Mouse (Mus musculus) lung, embryonic 14.5 days (tissue): ENCODE measurements around the gene Hist1h3d. TPM values are rescaled to one million over a fixed set of nuclear protein-coding genes. Genes with fewer than 3 reads are reported as not detected.
"Not testable (repeated sequence)": the region's sequence is repeated elsewhere in the genome, so short reads cannot be mapped to it uniquely, and the experiment has no call there.

Experiments
- ATAC-seq: fragments of 200-750 bp; cut with Nextera tagmentation; 2 replicates; pipeline ENCODE4 v1.8.0; 2017; ENCODE audit warnings: mild to moderate bottlenecking, moderate TSS enrichment, moderate library complexity; ENCODE audit not compliant: insufficient read depth
- DNase-seq: peaks from one replicate; pipeline ENCODE4 v3.0.0-alpha.2; 2015
- H3K27ac ChIP-seq: fragments of 300-500 bp; sonication (generic); 2 replicates; pipeline ENCODE4 v1.5.1; 2014; ENCODE audit warnings: low read depth, mild to moderate bottlenecking, moderate library complexity
- H3K27me3 ChIP-seq: fragments of 300-500 bp; sonication (generic); 2 replicates; pipeline ENCODE4 v1.6.1; 2014; ENCODE audit warnings: low read length, control low read depth; ENCODE audit not compliant: insufficient read depth
- H3K36me3 ChIP-seq: fragments of 300-500 bp; sonication (generic); 2 replicates; pipeline ENCODE4 v1.6.1; 2014; ENCODE audit warnings: control low read depth; ENCODE audit not compliant: insufficient read depth
- H3K4me1 ChIP-seq: fragments of 300-500 bp; sonication (generic); 2 replicates; pipeline ENCODE4 v1.6.1; 2014; ENCODE audit warnings: antibody characterized with exemption, control low read depth; ENCODE audit not compliant: insufficient read depth
- H3K4me2 ChIP-seq: fragments of 300-500 bp; sonication (generic); 2 replicates; pipeline ENCODE4 v1.6.1; 2014; ENCODE audit warnings: mild to moderate bottlenecking
- H3K4me3 ChIP-seq: fragments of 300-500 bp; sonication (generic); 2 replicates; pipeline ENCODE4 v1.5.1; 2014; ENCODE audit warnings: low read depth, low read length
- H3K9ac ChIP-seq: fragments of 300-500 bp; sonication (generic); 2 replicates; pipeline ENCODE4 v1.6.1; 2014
- H3K9me3 ChIP-seq: fragments of 300-500 bp; sonication (generic); 2 replicates; pipeline ENCODE4 v1.6.1; 2016; ENCODE audit warnings: low read depth, low read length, control low read depth
- CTCF ChIP-seq: IDR thresholded peaks from 2 replicates; pipeline ENCODE4 v1.5.1; 2016; ENCODE audit warnings: antibody characterized with exemption, low read depth
- WGBS: fragments of 180-500 bp; shearing (Covaris S2); extraction: QIAGEN DNeasy Blood & Tissue Kit; methylation state at CpG from one replicate; pipeline ENCODE4 v1.1.7; 2014; 5-methylcytosine and 5-hydroxymethylcytosine counted together
- polyA plus RNA-seq: library from polyadenylated mRNA; unstranded; fragments of >200 nt; fragmentation: Nextera tagmentation; extraction: Ambion mirVana; gene quantifications from 2 replicates; pipeline ENCODE4 v1.2.1, GENCODE M21; 2014

Hist1h3d gene
- polyA plus RNA-seq, 1 experiment from 2014 or later, result 13.9 TPM

DNA sequence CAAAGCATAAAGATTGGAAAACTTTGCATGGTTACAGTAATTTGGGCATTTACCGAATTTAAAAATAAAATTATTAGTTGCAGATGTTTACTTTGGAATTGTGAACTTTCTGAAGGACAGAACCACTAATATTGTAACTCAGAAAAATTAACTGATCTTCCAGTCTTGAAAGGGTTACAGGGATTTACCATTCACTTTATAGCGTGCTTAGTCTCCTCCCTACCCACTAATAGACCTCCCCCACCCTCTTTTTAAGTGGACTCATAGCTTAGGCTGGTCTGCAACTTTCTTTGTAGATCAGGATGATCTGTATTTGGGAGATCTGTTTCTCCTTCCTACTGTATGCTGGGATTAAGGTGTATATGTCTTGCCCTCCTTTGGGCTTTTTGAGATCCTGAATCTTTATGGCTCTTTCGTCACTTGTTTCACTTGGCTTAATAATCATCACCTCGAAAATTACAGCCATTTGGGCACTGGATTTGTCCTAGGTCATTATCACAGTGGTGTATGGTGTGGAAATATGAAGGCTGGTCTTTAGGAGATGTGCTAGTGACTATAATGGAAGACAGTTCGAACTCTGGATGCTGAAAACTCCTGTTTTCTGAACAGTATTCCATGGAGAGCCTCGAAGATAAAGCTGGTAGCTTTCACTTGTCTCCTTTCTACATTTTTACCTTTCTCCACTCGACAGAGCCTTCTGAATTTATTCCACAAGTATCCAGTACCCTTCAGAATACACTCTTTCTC, 39.3 kb upstream of the Hist1h3d start:
- ATAC-seq (no peak), DNase-seq (peak; percentile 64)
- Histone ChIP-seq H3K9me3 (no peaks in the 10 kb centered on the region), H3K4me2 (peak overlapping the region; percentile 63), H3K27me3 (no peaks in the 10 kb centered on the region), H3K4me1 (peaks cover 13% of the 10 kb centered on the region; the same call in 1 of the 2 replicates), H3K4me3 (peak overlapping the region; percentile 53), H3K36me3 (no peaks in the 10 kb centered on the region), H3K9ac (peak overlapping the region; percentile 75), H3K27ac (peak overlapping the region; percentile 99)
- no peak for TF ChIP-seq CTCF
- WGBS, result 11% methylated on average over 7 of the region's 7 CpGs

DNA sequence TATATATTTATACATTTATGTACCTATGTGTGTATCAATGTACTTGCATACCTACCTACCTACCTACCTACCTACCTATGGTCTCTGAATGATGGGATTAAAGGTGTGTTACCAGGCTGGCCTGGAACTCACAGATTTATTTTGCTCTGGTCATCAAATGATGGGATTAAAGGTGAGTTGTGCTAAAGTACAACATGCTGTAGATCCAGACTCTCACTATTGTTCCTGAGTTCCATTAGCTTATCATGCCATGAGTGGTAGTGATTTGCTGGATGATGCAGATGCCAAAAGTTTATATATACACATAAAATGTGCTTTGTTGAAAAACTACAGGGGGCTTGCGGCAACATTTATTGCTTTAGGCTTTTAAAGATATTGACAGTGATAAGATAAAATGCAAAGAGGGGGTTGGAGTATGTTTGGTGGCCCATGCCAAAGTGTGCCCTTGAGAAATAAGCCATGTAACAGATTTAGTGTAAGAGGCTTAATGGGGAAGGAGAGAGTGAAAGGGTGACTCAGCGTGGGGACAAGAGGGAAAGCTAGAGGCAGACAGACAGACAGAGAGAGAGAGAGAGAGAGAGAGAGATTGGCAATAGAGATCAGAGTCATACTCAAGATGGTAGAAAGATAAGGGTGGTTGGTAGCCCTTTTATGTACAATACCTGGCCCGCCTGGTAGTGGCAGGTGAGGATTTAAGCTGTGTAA, 38.4 kb upstream of the Hist1h3d start:
- H3K4me2 ChIP-seq, result peak overlapping the region; percentile 63
- no peaks in the 10 kb centered on the region for H3K27me3 ChIP-seq
- H3K9ac ChIP-seq, result peak overlapping the region; percentile 75
- 59% methylated on average over 3 of the region's 3 CpGs for WGBS
- peak overlapping the region; percentile 53 for H3K4me3 ChIP-seq
- H3K4me1 ChIP-seq, result peaks cover 13% of the 10 kb centered on the region; the same call in 1 of the 2 replicates
- no peaks in the 10 kb centered on the region for H3K9me3 ChIP-seq
- peak overlapping the region; percentile 99; the same call in 1 of the 2 replicates for H3K27ac ChIP-seq
- no peak for DNase-seq
- no peak for TF ChIP-seq CTCF
- no peak for ATAC-seq
- no peaks in the 10 kb centered on the region for H3K36me3 ChIP-seq

- no peak overlapping the region for H3K9ac ChIP-seq
- H3K27ac ChIP-seq, result no peak overlapping the region
- DNase-seq, result no peak
- no peaks in the 10 kb centered on the region for H3K36me3 ChIP-seq
- 0 out of 2 replicates have a peak, but pooled peaks cover 3% of the 10 kb centered on the region for H3K4me1 ChIP-seq
- no peaks in the 10 kb centered on the region for H3K27me3 ChIP-seq
- no peak overlapping the region for H3K4me2 ChIP-seq
- H3K4me3 ChIP-seq, result no peak overlapping the region
- no peak for ATAC-seq
- 76% methylated on average over 5 of the region's 5 CpGs for WGBS
- H3K9me3 ChIP-seq, result no peaks in the 10 kb centered on the region
- no peak for TF ChIP-seq CTCF
Measured at GRCm38 (mm10) chr13:23538249-23538648, 37.3 kb upstream of the Hist1h3d start.

DNA sequence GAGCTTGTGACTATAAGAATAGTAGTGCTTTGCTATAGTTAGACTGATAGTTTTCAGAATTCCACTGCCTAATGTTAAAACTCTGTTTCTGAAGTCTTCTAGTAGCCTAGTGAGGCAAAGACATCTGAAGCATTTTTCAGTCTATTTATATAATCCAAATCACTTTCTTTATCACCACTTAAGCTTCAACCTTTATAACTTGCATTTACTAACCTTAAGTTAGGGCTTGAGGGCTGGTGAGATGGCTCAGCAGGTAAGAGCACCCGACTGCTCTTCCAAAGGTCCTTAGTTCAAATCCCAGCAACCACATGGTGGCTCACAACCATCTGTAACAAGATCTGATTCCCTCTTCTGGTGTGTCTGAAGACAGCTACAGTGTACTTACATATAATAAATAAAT, 35.7 kb upstream of the Hist1h3d start:
- not testable (repeated sequence) for ATAC-seq, DNase-seq, H3K4me1 ChIP-seq, H3K4me2 ChIP-seq, H3K4me3 ChIP-seq, H3K36me3 ChIP-seq, H3K9ac ChIP-seq, H3K9me3 ChIP-seq, H3K27ac ChIP-seq, H3K27me3 ChIP-seq
- WGBS, result 71% methylated on average over 1 of the region's 1 CpGs

DNA sequence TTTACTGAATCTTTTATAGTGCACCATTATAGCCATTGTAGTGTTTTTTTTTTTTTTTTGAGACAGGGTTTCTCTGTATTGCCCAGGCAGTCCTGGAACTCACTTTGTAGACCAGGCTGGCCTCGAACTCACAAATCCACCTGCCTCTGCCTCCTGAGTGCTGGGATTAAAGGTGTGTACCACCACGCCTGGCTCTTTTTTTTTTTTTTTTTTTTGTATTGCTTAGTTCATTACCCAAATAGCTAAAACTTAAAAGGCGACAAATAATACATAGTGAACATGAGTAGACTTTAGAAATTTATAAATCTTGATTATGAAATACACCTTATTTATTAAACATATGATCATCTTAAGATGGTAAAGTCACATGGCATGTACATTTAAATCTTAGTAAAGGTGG, 34.1 kb upstream of the Hist1h3d start:
- H3K4me2 ChIP-seq, result peak overlapping the region; percentile 86
- H3K27me3 ChIP-seq, result no peaks in the 10 kb centered on the region
- WGBS, result 80% methylated on average over 3 of the region's 3 CpGs
- H3K4me1 ChIP-seq, result 0 out of 2 replicates have a peak, but pooled peaks cover 3% of the 10 kb centered on the region
- H3K36me3 ChIP-seq, result no peaks in the 10 kb centered on the region
- DNase-seq (no peak), ATAC-seq (no peak)
- H3K9ac ChIP-seq, result no peak overlapping the region; the same call in 1 of the 2 replicates
- no peak for TF ChIP-seq CTCF
- no peak overlapping the region for H3K4me3 ChIP-seq
- no peak overlapping the region for H3K27ac ChIP-seq
- no peaks in the 10 kb centered on the region for H3K9me3 ChIP-seq

GRCm38 (mm10) chr13:23542225-23542980, 33.2 kb upstream of the Hist1h3d start:
- not testable (repeated sequence) for DNase-seq, H3K9me3 ChIP-seq, H3K36me3 ChIP-seq

DNA sequence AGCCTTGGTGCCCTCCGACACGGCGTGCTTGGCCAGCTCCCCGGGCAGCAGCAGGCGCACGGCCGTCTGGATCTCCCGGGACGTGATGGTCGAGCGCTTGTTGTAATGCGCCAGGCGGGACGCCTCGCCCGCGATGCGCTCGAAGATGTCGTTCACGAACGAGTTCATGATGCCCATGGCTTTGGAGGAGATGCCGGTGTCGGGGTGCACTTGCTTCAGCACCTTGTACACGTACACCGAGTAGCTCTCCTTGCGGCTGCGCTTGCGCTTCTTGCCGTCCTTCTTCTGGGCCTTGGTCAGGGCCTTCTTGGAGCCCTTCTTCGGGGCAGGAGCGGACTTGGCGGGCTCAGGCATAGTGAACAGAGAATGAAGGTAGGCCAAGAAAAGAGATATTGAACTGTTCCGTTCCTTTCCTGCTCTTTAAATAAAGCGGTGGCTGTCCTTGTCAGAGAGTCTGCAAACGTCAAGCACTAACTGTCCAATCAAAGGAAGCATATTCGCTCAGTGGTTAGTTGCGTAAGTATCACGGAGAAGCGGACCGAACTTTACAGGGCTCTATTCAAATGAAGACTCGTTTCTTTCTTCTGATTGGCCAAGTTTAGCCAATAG, 32.5 kb upstream of the Hist1h3d start, which contains the start of gene Hist1h2bh:
Gene Hist1h2bh, minus strand, starts transcription at position 394 of the 609 bp plus-strand sequence.
- ATAC-seq, result peak; percentile 95
- H3K27me3 ChIP-seq, H3K4me1 ChIP-seq, H3K36me3 ChIP-seq, H3K9me3 ChIP-seq: not testable (repeated sequence)
- Histone ChIP-seq H3K4me2 (peak within 1 kb of the TSS; percentile 86), H3K27ac (peak within 1 kb of the TSS; percentile 96), H3K9ac (peak within 1 kb of the TSS; percentile 66), H3K4me3 (peak within 1 kb of the TSS; percentile 44)
- peak; percentile 96 for DNase-seq
- WGBS, result 0% methylated on average over 27 of the region's 42 CpGs

More at GRCm38 (mm10) chr13:23542225-23542980, 33.2 kb upstream of the Hist1h3d start:
- ATAC-seq, H3K4me1 ChIP-seq, H3K27me3 ChIP-seq: not testable (repeated sequence)
- Histone ChIP-seq H3K27ac (peak overlapping the region; percentile 91), H3K4me3 (peak overlapping the region; percentile 44), H3K4me2 (peak overlapping the region; percentile 86), H3K9ac (peak overlapping the region; percentile 66)
- WGBS, result 4% methylated on average over 3 of the region's 3 CpGs
